Mouse (Mus musculus): ENCODE results near the gene Cux1.
"Not testable (repeated sequence)": the region's sequence is repeated elsewhere in the genome, so short reads cannot be mapped to it uniquely, and the experiment has no call there.

- not testable (repeated sequence) for TF ChIP-seq POLR2A (IDR thresholded peaks at IDR 0.05; ENCODE audit: low read depth, low read length); CTCF (IDR thresholded peaks at IDR 0.05; ENCODE audit: extremely low read depth, insufficient read length, insufficient replicate concordance, low read depth, low read length)
Measured at GRCm38 (mm10) chr5:136470985-136471735, 96.1 kb downstream of the Cux1 start.
